Mouse (Mus musculus) embryonic fibroblast, embryonic 13.5 days (primary cell): ENCODE measurements at regions not wholly inside any gene's neighbourhood (a gene's known extent, or its start where the extent isn't known, plus 50 kb on each side); places are given as distances from the start of the nearest gene placed in this dataset.

Experiments
- CTCF ChIP-seq: IDR thresholded peaks from 2 replicates; pipeline ENCODE4 v1.5.1; 2011; ENCODE audit warnings: mild to moderate bottlenecking, control low read depth, low read length, moderate library complexity, borderline replicate concordance; ENCODE audit not compliant: insufficient read depth
- POLR2A ChIP-seq: IDR thresholded peaks from 2 replicates; pipeline ENCODE4 v1.6.1; 2011; ENCODE audit warnings: low read depth, mild to moderate bottlenecking, control low read depth, low read length, moderate library complexity

DNA sequence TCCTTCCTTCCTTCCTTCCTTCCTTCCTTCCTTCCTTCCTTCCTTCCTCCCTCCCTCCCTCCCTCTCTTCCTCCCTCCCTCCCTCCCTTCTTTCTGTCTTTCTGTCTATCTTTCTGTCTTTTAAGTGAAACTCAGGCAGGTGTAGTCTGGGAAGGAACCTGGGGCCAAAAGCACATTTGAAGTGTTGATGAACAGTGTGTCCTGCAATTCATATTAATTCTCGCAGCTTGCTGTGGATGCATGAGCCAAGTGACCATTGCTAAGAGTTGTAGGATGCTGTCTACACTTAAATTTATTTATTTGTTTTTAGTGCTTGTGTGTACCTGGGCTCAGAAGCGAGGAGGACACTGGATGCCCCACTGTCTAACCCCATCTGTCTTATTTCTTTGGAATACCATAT, 126.7 kb upstream of the Lrig1 start:
- no peak for TF ChIP-seq CTCF
- TF ChIP-seq POLR2A, result no peak
